Mouse (Mus musculus) cerebellum, postnatal 10 days (tissue): ENCODE data around the gene Apln.

ENCODE experiments used
- DNase-seq, 2 experiments: peaks; one replicate each; pipeline ENCODE4 v3.0.0; 2021; ENCODE audit warnings: mixed read lengths in 2 of 2

The Apln gene

GRCm38 (mm10) chrX:48034144-48035113 is at the start of gene Apln:
Gene Apln (minus strand): TSS chrX:48034853.
- peak; percentile 59 for DNase-seq

- peak in 1 of 2 experiments; percentile 13 for DNase-seq
Observed at GRCm38 (mm10) chrX:48082364-48082763, 47.7 kb upstream of the Apln start.

GRCm38 (mm10) chrX:48076806-48077425 is 42.3 kb upstream of the Apln start:
- DNase-seq = peak; percentile 46 to 52

GRCm38 (mm10) chrX:48074691-48075090 is 40.0 kb upstream of the Apln start:
- DNase-seq = peak; percentile 55 to 75

- DNase-seq = no peak
Observed at GRCm38 (mm10) chrX:48072401-48072800, 37.7 kb upstream of the Apln start.

GRCm38 (mm10) chrX:48071961-48072360 is 37.3 kb upstream of the Apln start:
- DNase-seq = no peak

- no peak for DNase-seq
Observed at GRCm38 (mm10) chrX:48066891-48067290, 32.2 kb upstream of the Apln start.

GRCm38 (mm10) chrX:48064166-48064853 is 29.7 kb upstream of the Apln start:
- DNase-seq = no peak

- no peak for DNase-seq
Observed at GRCm38 (mm10) chrX:48062481-48062880, 27.8 kb upstream of the Apln start.

- DNase-seq = peak; percentile 69 to 75
Observed at GRCm38 (mm10) chrX:48054186-48055015, 19.7 kb upstream of the Apln start.

- DNase-seq = peak in 1 of 2 experiments; percentile 13
Observed at GRCm38 (mm10) chrX:48053743-48054142, 19.1 kb upstream of the Apln start.

- no peak for DNase-seq
Observed at GRCm38 (mm10) chrX:48046315-48046714, 11.7 kb upstream of the Apln start.

- DNase-seq = no peak
Observed at GRCm38 (mm10) chrX:48044261-48044660, 9.6 kb upstream of the Apln start.

- DNase-seq = no peak
Observed at GRCm38 (mm10) chrX:48042748-48043147, 8.1 kb upstream of the Apln start.

- no peak for DNase-seq
Observed at GRCm38 (mm10) chrX:48040379-48040778, 5.7 kb upstream of the Apln start.

- DNase-seq = no peak
Observed at GRCm38 (mm10) chrX:48033766-48034143, 898 bp downstream of the Apln start.

- peak; percentile 65 to 74 for DNase-seq
Observed at GRCm38 (mm10) chrX:48033024-48033423, 1.6 kb downstream of the Apln start.

- no peak for DNase-seq
Observed at GRCm38 (mm10) chrX:48031866-48032265, 2.8 kb downstream of the Apln start.

GRCm38 (mm10) chrX:48030593-48030992 is 4.1 kb downstream of the Apln start:
- DNase-seq = peak in 1 of 2 experiments; percentile 54

- DNase-seq = no peak
Observed at GRCm38 (mm10) chrX:48022811-48023210, 11.8 kb downstream of the Apln start.

- peak; percentile 86 to 91 for DNase-seq
Observed at GRCm38 (mm10) chrX:48019940-48020339, 14.7 kb downstream of the Apln start.

GRCm38 (mm10) chrX:48019359-48019758 is 15.3 kb downstream of the Apln start:
- no peak for DNase-seq
